Mouse (Mus musculus) kidney, adult 2 months (tissue): ENCODE measurements around the gene Ppp2r3a.

Experiments
- CTCF ChIP-seq: fragments of 200-500 bp; conservative IDR thresholded peaks from 2 replicates; pipeline ENCODE4 v1.5.1; 2011; ENCODE audit warnings: low read depth, mild to moderate bottlenecking, control low read depth, low read length, moderate library complexity, mixed read lengths; ENCODE audit not compliant: insufficient read depth, insufficient read length
- POLR2A ChIP-seq: fragments of 200-500 bp; IDR thresholded peaks from one replicate; pipeline ENCODE4 v1.6.1; 2011; ENCODE audit warnings: low read depth, low read length, control low read depth

DNA sequence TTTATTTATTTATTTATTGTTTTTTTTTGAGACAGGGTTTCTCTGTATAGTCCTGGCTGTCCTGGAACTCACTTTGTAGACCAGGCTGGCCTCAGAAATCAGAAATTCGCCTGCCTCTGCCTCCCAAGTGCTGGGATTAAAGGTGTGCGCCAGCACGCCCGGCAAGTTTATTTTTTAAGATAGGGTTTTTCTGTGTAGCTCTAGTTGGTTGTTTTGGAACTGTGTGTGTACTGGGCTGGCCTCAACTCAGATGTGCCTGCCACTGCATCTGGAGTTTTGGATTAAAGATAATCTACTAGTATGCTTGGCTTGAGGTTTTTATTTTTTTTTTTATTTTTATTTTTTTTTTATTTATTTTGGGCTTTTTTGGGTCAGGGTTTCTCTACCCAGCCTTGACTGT lies 156.2 kb downstream of the Ppp2r3a start:
- TF ChIP-seq POLR2A: no peak
- TF ChIP-seq CTCF: no peak
